Mouse (Mus musculus): ENCODE measurements around the gene Oasl1.

GRCm38 (mm10) chr5:114877487-114877886 lies 45.6 kb upstream of the Oasl1 start:
- TF ChIP-seq CTCF (IDR thresholded peaks at IDR 0.05; ENCODE audit: control insufficient read depth, insufficient read depth, low read length) (no peak), POLR2A (IDR thresholded peaks at IDR 0.05; ENCODE audit: borderline replicate concordance, control insufficient read depth, low read depth, low read length) (no peak)

All from bone marrow, adult 2 months (tissue).